Mouse (Mus musculus) midbrain, embryonic 14.5 days (tissue): ENCODE measurements at regions not wholly inside any gene's neighbourhood (a gene's known extent, or its start where the extent isn't known, plus 50 kb on each side); places are given as distances from the start of the nearest gene placed in this dataset.
A peak's percentile ranks its signal among the peaks of the same experiment; 100 is the strongest.

Source experiments
- ATAC-seq: fragments of 200-750 bp; cut with Nextera tagmentation; 2 replicates; pipeline ENCODE4 v1.8.0; 2017; ENCODE audit warnings: moderate number of reproducible peaks, moderate library complexity; ENCODE audit not compliant: low FRiP score, low TSS enrichment
- DNase-seq: peaks from one replicate; pipeline ENCODE4 v3.0.0-alpha.2; 2015
- H3K27ac ChIP-seq: fragments of 300-500 bp; sonication (generic); replicated peaks from 2 replicates; pipeline ENCODE4 v1.5.1; 2014; ENCODE audit warnings: mild to moderate bottlenecking, low read depth, low read length, moderate library complexity
- H3K27me3 ChIP-seq: fragments of 300-500 bp; sonication (generic); 2 replicates; pipeline ENCODE4 v1.6.1; 2014; ENCODE audit warnings: low read length, control low read depth, mixed read lengths; ENCODE audit not compliant: control insufficient read depth, insufficient read depth
- H3K36me3 ChIP-seq: fragments of 300-500 bp; sonication (generic); 2 replicates; pipeline ENCODE4 v1.6.1; 2014; ENCODE audit warnings: low read length, control low read depth; ENCODE audit not compliant: control insufficient read depth, insufficient read depth
- H3K4me1 ChIP-seq: fragments of 300-500 bp; sonication (generic); 2 replicates; pipeline ENCODE4 v1.6.1; 2014; ENCODE audit warnings: mild to moderate bottlenecking, antibody characterized with exemption, low read length, control low read depth; ENCODE audit not compliant: control insufficient read depth, insufficient read depth
- H3K4me2 ChIP-seq: fragments of 300-500 bp; sonication (generic); 2 replicates; pipeline ENCODE4 v1.6.1; 2014; ENCODE audit warnings: mild to moderate bottlenecking, low read length, moderate library complexity
- H3K4me3 ChIP-seq: fragments of 300-500 bp; sonication (generic); replicated peaks from 2 replicates; pipeline ENCODE4 v1.5.1; 2014; ENCODE audit warnings: low read depth, low read length
- H3K9ac ChIP-seq: fragments of 300-500 bp; sonication (generic); replicated peaks from 2 replicates; pipeline ENCODE4 v1.6.1; 2014; ENCODE audit warnings: mild to moderate bottlenecking, low read length, moderate library complexity
- H3K9me3 ChIP-seq: fragments of 300-500 bp; sonication (generic); 2 replicates; pipeline ENCODE4 v1.6.1; 2016; ENCODE audit warnings: low read length, control low read depth, mixed read lengths; ENCODE audit not compliant: control insufficient read depth
- WGBS: fragments of 180-500 bp; shearing (Covaris S2); extraction: QIAGEN DNeasy Blood & Tissue Kit; methylation state at CpG from one replicate; pipeline ENCODE4 v1.1.7; 2014; 5-methylcytosine and 5-hydroxymethylcytosine counted together

- no peak overlapping the region for H3K4me2 ChIP-seq
- H3K4me3 ChIP-seq: no peak overlapping the region
- DNase-seq: peak; percentile 69
- 73% methylated on average over 5 of the region's 5 CpGs for WGBS
- no peak for ATAC-seq
- H3K36me3 ChIP-seq: no peaks in the 10 kb centered on the region
- H3K27me3 ChIP-seq: no peaks in the 10 kb centered on the region
- no peaks in the 10 kb centered on the region for H3K9me3 ChIP-seq
- H3K9ac ChIP-seq: no peak overlapping the region
- H3K4me1 ChIP-seq: no peaks in the 10 kb centered on the region
- no peak overlapping the region for H3K27ac ChIP-seq
Measured at GRCm38 (mm10) chr3:66812686-66813445, 168.3 kb upstream of the Rsrc1 start.

DNA sequence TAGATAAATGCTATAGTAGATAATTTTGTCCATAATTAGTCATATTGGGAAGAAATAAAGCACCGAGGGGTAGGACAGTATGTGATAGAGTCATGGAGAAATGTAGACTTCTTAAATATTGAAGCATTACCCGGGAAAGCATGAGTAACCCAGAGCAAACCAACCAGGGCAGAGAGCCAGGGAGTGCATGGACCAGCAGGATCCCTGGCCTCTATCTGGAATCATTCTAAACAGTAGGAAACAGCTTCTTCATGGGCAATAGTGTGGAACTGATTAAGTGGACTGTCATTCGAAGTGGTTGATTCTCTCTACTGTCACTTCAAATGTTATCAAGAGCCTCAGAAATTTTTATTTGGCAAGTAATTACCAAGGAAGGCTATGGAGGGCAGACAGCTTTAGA, 155.4 kb upstream of the Rsrc1 start:
- no peaks in the 10 kb centered on the region for H3K4me1 ChIP-seq
- 84% methylated on average over 3 of the region's 3 CpGs for WGBS
- DNase-seq (no peak), ATAC-seq (no peak)
- no peak overlapping the region for H3K4me3 ChIP-seq
- no peak overlapping the region for H3K27ac ChIP-seq
- H3K9me3 ChIP-seq: no peaks in the 10 kb centered on the region
- no peak overlapping the region for H3K9ac ChIP-seq
- H3K27me3 ChIP-seq: no peaks in the 10 kb centered on the region
- H3K4me2 ChIP-seq: no peak overlapping the region
- H3K36me3 ChIP-seq: no peaks in the 10 kb centered on the region
